Mouse (Mus musculus) limb, embryonic 14.5 days (tissue): ENCODE measurements at regions not wholly inside any gene's neighbourhood (a gene's known extent, or its start where the extent isn't known, plus 50 kb on each side); places are given as distances from the start of the nearest gene placed in this dataset.

Experiments
- ATAC-seq: fragments of 200-750 bp; cut with Nextera tagmentation; 2 replicates; pipeline ENCODE4 v1.8.0; 2017; ENCODE audit warnings: low read depth, moderate number of reproducible peaks, moderate TSS enrichment; ENCODE audit not compliant: low FRiP score
- DNase-seq: peaks from one replicate; pipeline ENCODE4 v3.0.0-alpha.2; 2015; ENCODE audit warnings: low spot score
- H3K27ac ChIP-seq: fragments of 300-500 bp; sonication (generic); replicated peaks from 2 replicates; pipeline ENCODE4 v1.5.1; 2014; ENCODE audit warnings: low read depth, mild to moderate bottlenecking, low read length, moderate library complexity, mixed read lengths
- H3K27me3 ChIP-seq: fragments of 300-500 bp; sonication (generic); 2 replicates; pipeline ENCODE4 v1.6.1; 2014; ENCODE audit warnings: low read length, mixed read lengths; ENCODE audit not compliant: control insufficient read depth, insufficient read depth
- H3K36me3 ChIP-seq: fragments of 300-500 bp; sonication (generic); 2 replicates; pipeline ENCODE4 v1.6.1; 2014; ENCODE audit warnings: mild to moderate bottlenecking, low read length, moderate library complexity, mixed read lengths; ENCODE audit not compliant: control insufficient read depth, insufficient read depth
- H3K4me1 ChIP-seq: fragments of 300-500 bp; sonication (generic); 2 replicates; pipeline ENCODE4 v1.6.1; 2014; ENCODE audit warnings: antibody characterized with exemption, low read length, mixed read lengths; ENCODE audit not compliant: control insufficient read depth, insufficient read depth
- H3K4me2 ChIP-seq: fragments of 300-500 bp; sonication (generic); replicated peaks from 2 replicates; pipeline ENCODE4 v1.6.1; 2014; ENCODE audit warnings: low read depth, mild to moderate bottlenecking, low read length, moderate library complexity; ENCODE audit not compliant: severe bottlenecking
- H3K4me3 ChIP-seq: fragments of 300-500 bp; sonication (generic); replicated peaks from 2 replicates; pipeline ENCODE4 v1.5.1; 2014; ENCODE audit warnings: low read length
- H3K9ac ChIP-seq: fragments of 300-500 bp; sonication (generic); 2 replicates; pipeline ENCODE4 v1.6.1; 2014; ENCODE audit warnings: mild to moderate bottlenecking, low read depth, low read length, moderate library complexity; ENCODE audit not compliant: severe bottlenecking
- H3K9me3 ChIP-seq: fragments of 300-500 bp; sonication (generic); 2 replicates; pipeline ENCODE4 v1.6.1; 2016; ENCODE audit warnings: low read length; ENCODE audit not compliant: control insufficient read depth
- POLR2A ChIP-seq: fragments of 200-500 bp; IDR thresholded peaks from 2 replicates; pipeline ENCODE4 v1.8.0; 2012; ENCODE audit warnings: inconsistent platforms, mild to moderate bottlenecking, moderate library complexity, borderline replicate concordance; ENCODE audit not compliant: insufficient read depth, insufficient read length; ENCODE audit errors: extremely low read depth
- WGBS: fragments of 180-500 bp; shearing (Covaris S2); extraction: QIAGEN DNeasy Blood & Tissue Kit; methylation state at CpG from one replicate; pipeline ENCODE4 v1.1.7; 2014; 5-methylcytosine and 5-hydroxymethylcytosine counted together

GRCm38 (mm10) chr12:25245251-25245650 lies 148.3 kb upstream of the Id2 start:
- no peaks in the 10 kb centered on the region for H3K27me3 ChIP-seq
- no peak overlapping the region for H3K4me2 ChIP-seq
- H3K9ac ChIP-seq: no peak overlapping the region
- DNase-seq (no peak), ATAC-seq (no peak)
- no peak for TF ChIP-seq POLR2A
- H3K9me3 ChIP-seq: no peaks in the 10 kb centered on the region
- H3K36me3 ChIP-seq: no peaks in the 10 kb centered on the region
- 78% methylated on average over 5 of the region's 5 CpGs for WGBS
- peaks cover 19% of the 10 kb centered on the region for H3K4me1 ChIP-seq
- H3K4me3 ChIP-seq: no peak overlapping the region
- no peak overlapping the region for H3K27ac ChIP-seq

- Histone ChIP-seq H3K36me3 (no peaks in the 10 kb centered on the region), H3K4me2 (no peak overlapping the region), H3K4me1 (peaks cover 19% of the 10 kb centered on the region), H3K27ac (no peak overlapping the region), H3K9me3 (no peaks in the 10 kb centered on the region), H3K27me3 (no peaks in the 10 kb centered on the region), H3K9ac (no peak overlapping the region), H3K4me3 (no peak overlapping the region)
- ATAC-seq: no peak
- TF ChIP-seq POLR2A: no peak
- DNase-seq: no peak
- 89% methylated on average over 1 of the region's 1 CpGs for WGBS
Observed at GRCm38 (mm10) chr12:25244666-25245065, 147.7 kb upstream of the Id2 start.

GRCm38 (mm10) chr12:25243901-25244300 lies 147.0 kb upstream of the Id2 start:
- WGBS: 65% methylated on average over 1 of the region's 1 CpGs
- Histone ChIP-seq H3K36me3 (no peaks in the 10 kb centered on the region), H3K9ac (no peak overlapping the region), H3K4me3 (no peak overlapping the region), H3K4me2 (no peak overlapping the region), H3K4me1 (peaks cover 16% of the 10 kb centered on the region), H3K27ac (no peak overlapping the region), H3K9me3 (no peaks in the 10 kb centered on the region), H3K27me3 (no peaks in the 10 kb centered on the region)
- ATAC-seq (no peak), DNase-seq (no peak)
- no peak for TF ChIP-seq POLR2A

GRCm38 (mm10) chr12:25242369-25242768 lies 145.4 kb upstream of the Id2 start:
- ATAC-seq: no peak
- no peak for TF ChIP-seq POLR2A
- no peaks in the 10 kb centered on the region for H3K9me3 ChIP-seq

DNA sequence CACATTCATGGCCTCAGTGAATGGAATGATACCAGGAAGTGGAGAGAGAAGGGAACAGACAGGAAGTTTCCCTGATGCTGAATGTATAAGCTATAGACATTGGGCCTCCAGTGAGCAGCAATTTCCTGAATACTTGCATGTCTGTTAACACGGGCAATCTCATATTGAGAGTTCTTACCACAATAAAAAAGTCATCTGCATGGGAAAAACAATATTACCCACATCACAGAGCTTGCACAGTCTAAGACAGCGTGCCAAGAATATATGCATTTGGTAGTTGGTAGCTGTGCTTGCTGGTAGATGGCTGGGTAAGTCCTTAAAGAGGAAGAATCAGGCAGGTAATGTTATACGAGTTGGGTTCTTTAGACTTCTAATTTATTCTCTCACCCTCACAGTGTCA lies 144.7 kb upstream of the Id2 start:
- Histone ChIP-seq H3K27ac (no peak overlapping the region), H3K9ac (no peak overlapping the region), H3K9me3 (no peaks in the 10 kb centered on the region), H3K4me1 (peaks cover 10% of the 10 kb centered on the region), H3K4me3 (no peak overlapping the region), H3K36me3 (no peaks in the 10 kb centered on the region), H3K27me3 (no peaks in the 10 kb centered on the region), H3K4me2 (no peak overlapping the region)
- 89% methylated on average over 3 of the region's 3 CpGs for WGBS
- no peak for TF ChIP-seq POLR2A
- ATAC-seq (no peak), DNase-seq (no peak)

More at GRCm38 (mm10) chr12:25242369-25242768, 145.4 kb upstream of the Id2 start:
- DNase-seq: no peak
- H3K9ac ChIP-seq: no peak overlapping the region
- H3K4me2 ChIP-seq: no peak overlapping the region
- H3K27ac ChIP-seq: no peak overlapping the region
- H3K27me3 ChIP-seq: no peaks in the 10 kb centered on the region
- 70% methylated on average over 3 of the region's 3 CpGs for WGBS
- no peak overlapping the region for H3K4me3 ChIP-seq
- no peaks in the 10 kb centered on the region for H3K36me3 ChIP-seq
- H3K4me1 ChIP-seq: peaks cover 16% of the 10 kb centered on the region

- H3K27me3 ChIP-seq: no peaks in the 10 kb centered on the region
- ATAC-seq (no peak), DNase-seq (no peak)
- 28% methylated on average over 3 of the region's 3 CpGs for WGBS
- H3K27ac ChIP-seq: no peak overlapping the region
- H3K4me1 ChIP-seq: peaks cover 7% of the 10 kb centered on the region
- H3K4me3 ChIP-seq: no peak overlapping the region
- no peaks in the 10 kb centered on the region for H3K36me3 ChIP-seq
- H3K4me2 ChIP-seq: no peak overlapping the region
- no peak overlapping the region for H3K9ac ChIP-seq
- H3K9me3 ChIP-seq: no peaks in the 10 kb centered on the region
- no peak for TF ChIP-seq POLR2A
Observed at GRCm38 (mm10) chr12:25240796-25241195, 143.9 kb upstream of the Id2 start.
